Mouse (Mus musculus) olfactory bulb, adult 2 months (tissue): ENCODE results near the gene Ireb2.

Experiments
- CTCF ChIP-seq: fragments of 200-500 bp; IDR thresholded peaks from 2 replicates; pipeline ENCODE4 v1.5.1; 2012; ENCODE audit warnings: low read depth, mild to moderate bottlenecking, low read length, moderate library complexity; ENCODE audit not compliant: insufficient read depth
- POLR2A ChIP-seq: fragments of 200-500 bp; IDR thresholded peaks from 2 replicates; pipeline ENCODE4 v1.6.1; 2012; ENCODE audit warnings: mild to moderate bottlenecking, low read depth, low read length, moderate library complexity; ENCODE audit not compliant: insufficient read depth

DNA sequence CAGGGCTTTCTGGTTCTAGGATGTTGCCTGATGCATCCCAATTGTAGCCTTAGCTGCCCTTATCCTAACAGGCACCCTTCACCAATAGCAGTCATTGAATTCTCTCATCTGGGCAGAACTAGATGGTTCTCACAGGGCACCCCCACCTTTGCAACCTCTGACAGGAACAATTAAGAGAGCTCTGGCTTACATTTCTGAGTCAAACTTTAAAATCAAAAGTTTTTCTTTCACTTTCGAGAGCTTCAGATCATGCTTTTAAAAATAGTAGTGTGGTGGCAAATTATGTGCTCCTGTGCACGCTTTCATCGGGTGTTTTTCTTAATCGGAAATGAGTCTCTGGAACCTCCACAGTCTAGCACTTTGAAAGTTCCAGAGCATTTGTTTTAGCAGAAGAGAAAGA is 97.5 kb downstream of the Ireb2 start:
- TF ChIP-seq POLR2A (no peak), CTCF (no peak)
